Mouse (Mus musculus) embryonic facial prominence, embryonic 15.5 days (tissue): ENCODE results near the gene Ugt3a1. TPM values are rescaled to one million over a fixed set of nuclear protein-coding genes. Genes with fewer than 3 reads are reported as not detected.

Source experiments
- ATAC-seq: fragments of 200-750 bp; cut with Nextera tagmentation; 2 replicates; pipeline ENCODE4 v1.8.0; 2017; ENCODE audit warnings: low read depth, moderate TSS enrichment; ENCODE audit not compliant: insufficient number of reproducible peaks, low FRiP score, low TSS enrichment
- H3K27ac ChIP-seq: fragments of 300-500 bp; sonication (generic); replicated peaks from 2 replicates; pipeline ENCODE4 v1.5.1; 2015; ENCODE audit warnings: mild to moderate bottlenecking, inconsistent platforms
- H3K27me3 ChIP-seq: fragments of 300-500 bp; sonication (generic); 2 replicates; pipeline ENCODE4 v1.6.1; 2015; ENCODE audit warnings: inconsistent platforms
- H3K36me3 ChIP-seq: fragments of 300-500 bp; sonication (generic); 2 replicates; pipeline ENCODE4 v1.6.1; 2015; ENCODE audit warnings: mild to moderate bottlenecking, inconsistent platforms
- H3K4me1 ChIP-seq: fragments of 300-500 bp; sonication (generic); 2 replicates; pipeline ENCODE4 v1.6.1; 2015; ENCODE audit warnings: inconsistent platforms
- H3K4me2 ChIP-seq: fragments of 300-500 bp; sonication (generic); replicated peaks from 2 replicates; pipeline ENCODE4 v1.6.1; 2015; ENCODE audit warnings: mild to moderate bottlenecking, inconsistent platforms
- H3K4me3 ChIP-seq: fragments of 300-500 bp; sonication (generic); replicated peaks from 2 replicates; pipeline ENCODE4 v1.5.1; 2015; ENCODE audit warnings: mild to moderate bottlenecking, inconsistent platforms
- H3K9ac ChIP-seq: fragments of 300-500 bp; sonication (generic); 2 replicates; pipeline ENCODE4 v1.6.1; 2015; ENCODE audit warnings: inconsistent platforms
- H3K9me3 ChIP-seq: fragments of 300-500 bp; sonication (generic); replicated peaks from 2 replicates; pipeline ENCODE4 v1.6.1; 2016; ENCODE audit warnings: inconsistent platforms
- WGBS: fragments of 180-500 bp; shearing (Covaris S2); methylation state at CpG from one replicate; pipeline ENCODE4 v1.1.7; 2015; 5-methylcytosine and 5-hydroxymethylcytosine counted together
- polyA plus RNA-seq: library from polyadenylated mRNA; unstranded; fragments of >200 nt; fragmentation: Nextera tagmentation; extraction: Ambion mirVana; gene quantifications from 2 replicates; pipeline ENCODE4 v1.2.1, GENCODE M21; 2015

Gene Ugt3a1
- polyA plus RNA-seq, 1 experiment from 2014 or later, result 0.07 TPM

DNA sequence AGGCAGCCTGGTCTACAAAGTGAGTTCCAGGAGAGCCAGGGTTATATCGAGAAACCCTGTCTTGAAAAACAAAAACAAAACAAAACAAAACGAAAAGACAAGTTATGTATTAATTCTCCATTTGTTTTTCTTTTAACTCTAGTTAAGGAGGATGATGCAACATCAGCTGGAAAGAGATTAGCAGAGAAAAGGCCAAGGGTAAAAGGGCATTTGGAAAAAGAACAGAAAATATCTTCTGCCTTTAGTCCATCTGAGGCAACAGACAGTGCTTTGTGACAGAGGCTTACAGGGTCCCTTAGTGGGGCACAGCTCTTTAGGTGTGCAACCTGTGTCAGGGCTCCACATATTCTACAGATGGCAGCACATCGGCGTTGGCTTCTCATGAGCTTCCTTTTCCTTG lies 58.7 kb downstream of the Ugt3a1 start, which contains the start of gene Ugt3a2:
TSS of gene Ugt3a2 (plus strand) at position 210 of the 400 bp plus-strand sequence.
- Histone ChIP-seq H3K9me3 (no peaks in the 10 kb centered on the region), H3K27ac (no peak within 1 kb of the TSS), H3K4me3 (no peak within 1 kb of the TSS), H3K27me3 (no peaks in the 10 kb centered on the region), H3K9ac (no peak within 1 kb of the TSS), H3K4me2 (no peak within 1 kb of the TSS), H3K4me1 (no peaks in the 10 kb centered on the region), H3K36me3 (no peaks in the 10 kb centered on the region)
- 82% methylated on average over 4 of the region's 4 CpGs for WGBS
- no peak for ATAC-seq

DNA sequence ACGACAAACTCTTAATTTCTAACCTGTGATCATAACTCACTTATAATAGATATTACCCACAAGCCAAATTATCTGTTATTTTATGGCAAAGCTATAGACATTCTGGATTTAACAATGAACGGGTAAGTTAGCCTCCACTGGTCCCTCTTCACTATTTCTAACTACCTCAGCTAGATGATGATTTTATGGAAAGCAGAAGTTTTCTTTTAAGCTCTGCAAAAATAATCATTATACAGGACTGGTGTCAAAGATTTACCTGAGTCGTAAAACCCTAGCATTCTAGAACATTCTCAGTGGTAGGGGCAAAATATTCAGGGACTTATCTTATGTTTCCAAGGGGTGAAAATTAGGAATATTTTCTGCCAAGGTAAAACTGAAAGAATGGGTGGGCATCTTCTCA lies 59.9 kb downstream of the Ugt3a1 start:
- Histone ChIP-seq H3K4me2 (no peak overlapping the region), H3K36me3 (no peaks in the 10 kb centered on the region), H3K4me1 (no peaks in the 10 kb centered on the region), H3K27me3 (no peaks in the 10 kb centered on the region), H3K27ac (no peak overlapping the region), H3K9me3 (no peaks in the 10 kb centered on the region), H3K4me3 (no peak overlapping the region), H3K9ac (no peak overlapping the region)
- ATAC-seq, result no peak
- WGBS, result 77% methylated on average over 3 of the region's 3 CpGs

DNA sequence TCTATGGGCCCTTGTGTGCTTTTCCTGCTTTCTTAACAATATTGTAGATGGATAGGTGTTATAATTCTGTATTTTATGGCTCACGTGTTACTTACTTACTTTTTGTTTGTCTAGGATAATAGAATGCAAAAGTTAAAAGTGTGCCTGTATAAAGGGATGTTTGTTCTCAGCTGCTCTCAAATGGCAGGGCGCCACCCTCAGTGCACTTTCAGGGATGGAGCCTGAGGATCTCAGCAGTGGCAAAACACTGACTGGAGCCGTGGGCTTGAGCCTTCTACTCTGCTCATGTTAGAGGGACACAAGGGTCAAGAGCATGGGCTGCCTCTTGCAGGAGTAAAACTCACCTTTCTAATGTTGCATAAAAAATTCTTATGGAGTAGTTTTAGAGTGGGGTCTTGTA lies 60.3 kb downstream of the Ugt3a1 start:
- Histone ChIP-seq H3K9me3 (no peaks in the 10 kb centered on the region), H3K4me1 (no peaks in the 10 kb centered on the region), H3K27ac (no peak overlapping the region), H3K4me3 (no peak overlapping the region), H3K9ac (no peak overlapping the region), H3K4me2 (no peak overlapping the region), H3K27me3 (no peaks in the 10 kb centered on the region), H3K36me3 (no peaks in the 10 kb centered on the region)
- ATAC-seq, result no peak
- 63% methylated on average over 3 of the region's 3 CpGs for WGBS

DNA sequence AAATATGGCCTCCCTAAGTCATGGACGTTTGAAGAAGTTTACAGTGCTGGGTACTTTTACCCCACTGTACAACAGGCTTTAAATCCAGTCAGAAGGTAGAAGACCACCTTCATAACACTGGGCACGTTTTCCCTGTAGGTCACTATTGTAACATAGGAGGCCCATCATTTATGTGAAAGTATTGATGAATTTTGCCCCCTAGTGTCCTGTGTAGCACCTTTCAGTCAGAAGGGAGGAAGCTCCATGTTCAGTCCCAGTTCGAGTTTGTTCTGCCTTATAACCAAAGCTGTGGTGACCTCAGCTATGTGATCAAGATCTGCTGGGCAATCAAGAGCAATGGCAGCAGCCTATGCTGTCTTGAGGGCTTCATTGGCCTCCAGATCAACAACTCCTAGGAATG lies 72.1 kb downstream of the Ugt3a1 start:
- Histone ChIP-seq H3K9me3 (no peaks in the 10 kb centered on the region), H3K27me3 (no peaks in the 10 kb centered on the region)

DNA sequence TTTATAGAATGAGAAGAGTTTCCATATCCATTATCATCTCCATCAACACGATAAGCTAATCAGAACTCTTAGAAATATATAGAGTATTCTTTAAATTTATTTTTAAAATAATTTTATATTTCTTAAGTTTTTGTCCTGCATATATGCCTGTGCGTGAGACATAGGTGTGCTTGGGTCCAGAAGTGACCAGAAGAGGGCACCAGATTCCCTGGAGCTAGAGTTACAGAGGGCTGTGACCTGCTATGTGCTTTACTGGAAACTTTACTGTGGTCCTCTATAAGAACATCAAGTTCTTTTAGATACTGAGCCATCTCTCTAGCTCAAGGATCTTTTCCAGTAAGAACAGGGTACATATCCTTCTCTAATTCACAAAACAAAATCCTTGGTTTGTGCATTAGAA lies 86.1 kb downstream of the Ugt3a1 start:
- Histone ChIP-seq H3K4me3 (no peak overlapping the region), H3K27ac (no peak overlapping the region), H3K27me3 (no peaks in the 10 kb centered on the region), H3K36me3 (no peaks in the 10 kb centered on the region), H3K4me2 (no peak overlapping the region), H3K9ac (no peak overlapping the region), H3K9me3 (no peaks in the 10 kb centered on the region), H3K4me1 (no peaks in the 10 kb centered on the region)
- no peak for ATAC-seq
- WGBS, result 64% methylated on average over 2 of the region's 2 CpGs

More for the DNA sequence above, 72.1 kb downstream of the Ugt3a1 start:
- no peak overlapping the region for H3K4me3 ChIP-seq
- no peaks in the 10 kb centered on the region for H3K36me3 ChIP-seq
- H3K27ac ChIP-seq, result no peak overlapping the region
- no peak for ATAC-seq
- no peaks in the 10 kb centered on the region for H3K4me1 ChIP-seq
- H3K9ac ChIP-seq, result no peak overlapping the region
- WGBS, result 44% methylated on average over 3 of the region's 3 CpGs
- no peak overlapping the region for H3K4me2 ChIP-seq

Other genes with a start within 250 kb of the Ugt3a1 start
- gene Nadk2, start 205.6 kb upstream of the Ugt3a1 start, polyA plus RNA-seq, result 24.5 and 25.2 TPM in 2 replicates
- gene Lmbrd2, start 136.3 kb upstream of the Ugt3a1 start, polyA plus RNA-seq, result 2.2 and 3.3 TPM in 2 replicates
- 63.6 and 64.2 TPM in 2 replicates for gene Skp2, start 121.5 kb upstream of the Ugt3a1 start, polyA plus RNA-seq
- not detected in 2 replicates for gene Ugt3a2, start 58.7 kb downstream of the Ugt3a1 start, polyA plus RNA-seq
- 12.5 and 21.1 TPM in 2 replicates for gene Capsl, start 159.1 kb downstream of the Ugt3a1 start, polyA plus RNA-seq